Mouse (Mus musculus) kidney, postnatal 14 days (tissue): Measurements from ENCODE around the gene 5730507C01Rik.
"Not testable (repeated sequence)": the region's sequence is repeated elsewhere in the genome, so short reads cannot be mapped to it uniquely, and the experiment has no call there.

Experiments used
- DNase-seq: peaks from one replicate; pipeline ENCODE4 v3.0.0; 2022; ENCODE audit warnings: mixed read lengths

5730507C01Rik gene

DNA sequence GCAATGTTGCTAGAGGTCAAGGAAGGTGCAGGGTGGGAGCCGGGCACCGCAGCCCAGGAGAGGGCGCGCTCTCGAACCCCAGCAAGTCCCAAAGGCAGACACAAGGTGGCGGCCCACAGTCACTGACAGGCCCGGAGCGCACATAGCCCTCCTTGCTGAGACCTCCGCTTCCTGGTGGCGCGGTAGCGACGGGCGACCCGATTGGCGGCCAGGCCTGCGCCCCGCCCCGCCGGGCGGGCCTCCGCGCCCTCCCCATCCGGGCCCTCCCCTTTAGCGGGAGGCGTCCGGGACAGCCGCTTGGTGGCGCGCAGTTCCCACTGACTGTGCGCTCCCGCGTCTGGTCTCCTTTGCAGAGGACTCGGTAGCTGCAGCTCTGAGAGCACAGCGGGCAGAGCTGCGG, at the start of gene 5730507C01Rik:
5730507C01Rik (plus strand) TSS at position 340 of the 400 bp plus-strand sequence.
- DNase-seq = peak; percentile 40

DNA sequence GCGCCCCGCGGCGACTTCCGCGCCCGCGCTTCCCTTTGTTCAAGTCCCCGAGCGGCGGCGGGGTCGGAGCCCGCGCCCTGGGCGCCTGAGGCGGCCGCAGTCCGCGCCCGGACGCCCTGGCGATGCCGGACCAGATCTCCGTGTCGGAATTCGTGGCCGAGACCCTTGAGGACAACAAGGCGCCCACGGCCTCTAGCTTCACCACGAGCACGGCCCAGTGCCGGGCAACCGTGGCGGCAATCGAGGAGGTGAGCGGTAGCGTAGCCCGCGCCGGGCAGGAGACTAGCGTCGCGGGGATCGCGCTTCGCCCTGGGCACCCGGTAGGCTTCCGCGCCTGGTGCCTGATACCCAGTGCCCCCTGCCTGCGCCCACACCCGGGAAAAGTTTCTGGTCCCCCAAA, 306 bp downstream of the 5730507C01Rik start:
- not testable (repeated sequence) for DNase-seq

DNA sequence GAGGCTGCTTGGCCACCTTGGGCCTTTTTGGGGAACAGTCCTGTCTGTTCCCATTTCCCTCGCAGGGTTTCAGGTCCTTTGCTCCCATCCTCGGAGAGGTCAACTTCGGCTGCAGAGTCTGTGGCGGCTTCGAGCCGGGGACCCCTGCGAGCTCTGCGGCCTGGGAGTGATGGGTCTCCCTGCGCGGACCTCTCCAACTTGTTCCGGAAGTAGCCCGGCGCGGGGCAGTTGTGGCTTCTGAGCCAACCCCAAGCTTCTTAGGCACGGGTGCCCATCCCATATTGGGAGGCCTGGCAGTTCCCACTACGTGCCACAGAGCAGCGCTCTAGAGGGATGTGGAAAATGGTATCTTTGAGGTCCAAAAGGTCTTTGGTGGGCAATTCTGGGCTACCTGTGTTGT, 767 bp downstream of the 5730507C01Rik start:
- peak; percentile 0 for DNase-seq
